Mouse (Mus musculus): Measurements from ENCODE around the gene Dynlt1a. TPM values are rescaled to one million over a fixed set of nuclear protein-coding genes. Genes with fewer than 3 reads are reported as not detected.
"Not testable (repeated sequence)": the region's sequence is repeated elsewhere in the genome, so short reads cannot be mapped to it uniquely, and the experiment has no call there.

The Dynlt1a gene
- polyA plus RNA-seq, 1 experiment from 2014 or later, result 42.6 TPM

DNA sequence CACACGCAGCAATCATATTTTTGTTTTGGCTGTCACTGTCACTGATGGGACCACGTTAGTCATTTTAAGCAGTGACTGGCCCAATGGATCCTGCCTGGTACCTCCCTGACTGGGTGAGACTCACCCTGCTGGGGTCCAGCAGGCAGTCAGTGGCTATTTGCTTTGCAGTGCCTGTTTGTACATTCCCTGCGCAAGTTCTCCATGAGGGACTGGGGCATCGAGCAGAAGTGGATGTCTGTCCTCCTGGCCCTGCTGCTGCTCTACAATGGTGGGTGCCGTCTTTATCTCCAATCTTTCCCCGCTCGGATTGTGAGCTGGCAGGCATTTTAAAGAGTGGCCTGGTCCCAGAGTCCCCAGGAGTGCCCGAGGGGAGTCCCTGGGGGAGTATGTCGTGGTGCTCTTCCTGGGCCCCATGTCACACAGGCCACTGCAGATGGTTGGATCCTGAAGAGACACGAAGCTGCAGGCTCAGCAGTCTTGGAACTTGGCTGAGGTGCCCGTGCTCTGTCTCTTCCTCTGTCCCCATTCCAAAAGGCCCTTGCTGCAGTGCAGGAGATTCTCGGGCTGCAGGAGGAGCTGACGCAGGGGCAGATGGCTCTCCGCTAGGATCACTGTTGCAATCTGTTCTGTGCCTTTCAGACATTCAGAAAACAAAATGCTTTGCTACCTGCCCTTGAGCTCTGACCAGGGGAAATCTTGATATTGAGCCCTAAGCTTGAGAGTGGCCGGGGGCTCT, 20.1 kb downstream of the Dynlt1a start:
- 93% methylated on average over 9 of the region's 15 CpGs for WGBS
- H3K9ac ChIP-seq (replicated peaks; ENCODE audit: low read depth, low read length); H3K36me3 ChIP-seq (ENCODE audit: control insufficient read depth, insufficient read depth); H3K9me3 ChIP-seq (ENCODE audit: control insufficient read depth, low read length); H3K27me3 ChIP-seq (replicated peaks; ENCODE audit: control insufficient read depth, insufficient read depth, low read length); ATAC-seq; H3K27ac ChIP-seq (ENCODE audit: low read length); H3K4me3 ChIP-seq (replicated peaks; ENCODE audit: low read length); H3K4me1 ChIP-seq (replicated peaks; ENCODE audit: control insufficient read depth, insufficient read depth, low read length); H3K4me2 ChIP-seq (ENCODE audit: low read length): not testable (repeated sequence)

- not testable (repeated sequence) for H3K4me1 ChIP-seq (replicated peaks; ENCODE audit: control insufficient read depth, insufficient read depth, low read length); ATAC-seq; H3K27ac ChIP-seq (ENCODE audit: low read length); H3K9me3 ChIP-seq (ENCODE audit: control insufficient read depth, low read length); H3K4me2 ChIP-seq (ENCODE audit: low read length); H3K9ac ChIP-seq (replicated peaks; ENCODE audit: low read depth, low read length); H3K36me3 ChIP-seq (ENCODE audit: control insufficient read depth, insufficient read depth); H3K4me3 ChIP-seq (replicated peaks; ENCODE audit: low read length); H3K27me3 ChIP-seq (replicated peaks; ENCODE audit: control insufficient read depth, insufficient read depth, low read length)
- WGBS, result no CpG with 5 or more reads among the region's 5 CpGs
Measured at GRCm38 (mm10) chr17:6293882-6294281, 23.4 kb downstream of the Dynlt1a start.

- ATAC-seq; H3K4me1 ChIP-seq (replicated peaks; ENCODE audit: control insufficient read depth, insufficient read depth, low read length); H3K9me3 ChIP-seq (ENCODE audit: control insufficient read depth, low read length); H3K27me3 ChIP-seq (replicated peaks; ENCODE audit: control insufficient read depth, insufficient read depth, low read length); H3K4me3 ChIP-seq (replicated peaks; ENCODE audit: low read length); H3K9ac ChIP-seq (replicated peaks; ENCODE audit: low read depth, low read length); H3K4me2 ChIP-seq (ENCODE audit: low read length); H3K27ac ChIP-seq (ENCODE audit: low read length); H3K36me3 ChIP-seq (ENCODE audit: control insufficient read depth, insufficient read depth): not testable (repeated sequence)
- 95% methylated on average over 9 of the region's 12 CpGs for WGBS
Measured at GRCm38 (mm10) chr17:6289045-6289444, 28.3 kb downstream of the Dynlt1a start.

DNA sequence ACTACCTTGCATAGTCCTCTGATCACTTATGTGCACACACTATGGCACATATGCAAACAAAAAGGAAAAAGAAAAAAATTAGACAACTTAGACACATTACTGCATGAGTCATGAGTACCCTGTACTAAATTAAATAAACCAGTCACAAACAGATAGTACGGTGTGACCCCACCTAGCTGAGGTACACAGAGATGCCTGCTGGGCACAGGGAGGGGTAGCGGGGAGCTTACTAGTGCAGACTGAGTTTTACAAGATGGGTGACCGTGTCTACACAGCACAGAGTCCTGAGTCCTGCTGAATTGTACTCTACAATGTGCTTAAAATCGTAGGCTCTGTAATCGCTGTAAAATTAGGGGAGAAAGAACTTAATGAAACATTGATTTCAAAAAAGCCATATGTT, 31.1 kb downstream of the Dynlt1a start:
- not testable (repeated sequence) for H3K36me3 ChIP-seq (ENCODE audit: control insufficient read depth, insufficient read depth); H3K27me3 ChIP-seq (replicated peaks; ENCODE audit: control insufficient read depth, insufficient read depth, low read length); H3K9ac ChIP-seq (replicated peaks; ENCODE audit: low read depth, low read length); ATAC-seq; H3K4me2 ChIP-seq (ENCODE audit: low read length); H3K4me1 ChIP-seq (replicated peaks; ENCODE audit: control insufficient read depth, insufficient read depth, low read length); H3K4me3 ChIP-seq (replicated peaks; ENCODE audit: low read length); H3K9me3 ChIP-seq (ENCODE audit: control insufficient read depth, low read length); H3K27ac ChIP-seq (ENCODE audit: low read length)
- WGBS, result 93% methylated on average over 5 of the region's 5 CpGs

DNA sequence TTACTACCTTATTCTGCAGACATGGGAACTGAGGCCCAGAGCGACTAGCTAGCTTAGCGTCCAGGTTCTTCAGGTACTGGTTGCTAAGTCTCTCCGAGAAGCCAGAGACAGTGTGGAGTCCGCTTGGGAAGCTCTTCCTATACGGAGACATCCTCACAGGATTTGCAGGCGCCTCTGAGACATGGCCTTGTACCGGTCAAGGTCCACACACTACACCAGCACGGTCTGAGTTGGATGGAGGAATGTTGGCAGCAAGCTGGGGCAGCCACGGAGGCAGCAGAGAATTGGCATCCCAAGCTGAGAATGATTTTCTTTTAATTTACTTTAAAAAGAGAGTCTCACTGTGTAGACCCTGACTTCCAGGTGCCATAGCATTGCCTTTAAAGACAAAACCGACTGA, 34.2 kb downstream of the Dynlt1a start:
- not testable (repeated sequence) for H3K4me2 ChIP-seq (ENCODE audit: low read length); H3K4me1 ChIP-seq (replicated peaks; ENCODE audit: control insufficient read depth, insufficient read depth, low read length); H3K36me3 ChIP-seq (ENCODE audit: control insufficient read depth, insufficient read depth); ATAC-seq; H3K27me3 ChIP-seq (replicated peaks; ENCODE audit: control insufficient read depth, insufficient read depth, low read length); H3K4me3 ChIP-seq (replicated peaks; ENCODE audit: low read length); H3K9me3 ChIP-seq (ENCODE audit: control insufficient read depth, low read length); H3K9ac ChIP-seq (replicated peaks; ENCODE audit: low read depth, low read length); H3K27ac ChIP-seq (ENCODE audit: low read length)
- WGBS, result 96% methylated on average over 7 of the region's 10 CpGs

GRCm38 (mm10) chr17:6280513-6280912, 36.8 kb downstream of the Dynlt1a start:
- H3K9ac ChIP-seq (replicated peaks; ENCODE audit: low read depth, low read length); H3K4me1 ChIP-seq (replicated peaks; ENCODE audit: control insufficient read depth, insufficient read depth, low read length); H3K4me2 ChIP-seq (ENCODE audit: low read length); H3K9me3 ChIP-seq (ENCODE audit: control insufficient read depth, low read length); H3K36me3 ChIP-seq (ENCODE audit: control insufficient read depth, insufficient read depth); ATAC-seq; H3K27ac ChIP-seq (ENCODE audit: low read length); H3K27me3 ChIP-seq (replicated peaks; ENCODE audit: control insufficient read depth, insufficient read depth, low read length); H3K4me3 ChIP-seq (replicated peaks; ENCODE audit: low read length): not testable (repeated sequence)
- 92% methylated on average over 15 of the region's 19 CpGs for WGBS

DNA sequence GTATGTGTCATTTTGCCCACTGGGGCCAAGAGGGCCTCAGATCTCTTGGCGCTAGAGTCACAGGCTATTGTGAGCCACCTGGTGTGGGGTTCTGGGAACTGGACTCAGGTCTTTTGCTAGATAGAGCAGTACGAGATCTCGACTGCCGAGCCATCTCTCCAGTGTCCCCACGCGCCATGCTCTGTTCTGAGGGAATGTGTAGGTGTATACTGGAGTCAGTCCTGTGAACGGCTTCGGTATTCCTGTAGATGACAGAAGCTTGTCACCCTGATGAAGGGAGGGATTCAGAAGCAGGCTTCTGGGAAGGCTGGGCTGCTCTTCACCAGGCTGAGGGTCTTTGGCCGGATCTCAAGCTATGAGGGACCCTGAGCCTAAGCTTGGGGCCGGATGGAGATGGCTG, 37.5 kb downstream of the Dynlt1a start:
- H3K27me3 ChIP-seq (replicated peaks; ENCODE audit: control insufficient read depth, insufficient read depth, low read length); H3K9me3 ChIP-seq (ENCODE audit: control insufficient read depth, low read length); ATAC-seq; H3K4me2 ChIP-seq (ENCODE audit: low read length); H3K36me3 ChIP-seq (ENCODE audit: control insufficient read depth, insufficient read depth); H3K4me3 ChIP-seq (replicated peaks; ENCODE audit: low read length); H3K9ac ChIP-seq (replicated peaks; ENCODE audit: low read depth, low read length); H3K27ac ChIP-seq (ENCODE audit: low read length); H3K4me1 ChIP-seq (replicated peaks; ENCODE audit: control insufficient read depth, insufficient read depth, low read length): not testable (repeated sequence)
- 93% methylated on average over 8 of the region's 10 CpGs for WGBS

GRCm38 (mm10) chr17:6279205-6279604, 38.1 kb downstream of the Dynlt1a start:
- not testable (repeated sequence) for H3K4me2 ChIP-seq (ENCODE audit: low read length); H3K27me3 ChIP-seq (replicated peaks; ENCODE audit: control insufficient read depth, insufficient read depth, low read length); H3K9me3 ChIP-seq (ENCODE audit: control insufficient read depth, low read length); H3K4me1 ChIP-seq (replicated peaks; ENCODE audit: control insufficient read depth, insufficient read depth, low read length); H3K27ac ChIP-seq (ENCODE audit: low read length); H3K4me3 ChIP-seq (replicated peaks; ENCODE audit: low read length); H3K9ac ChIP-seq (replicated peaks; ENCODE audit: low read depth, low read length); H3K36me3 ChIP-seq (ENCODE audit: control insufficient read depth, insufficient read depth); ATAC-seq
- WGBS, result 77% methylated on average over 8 of the region's 8 CpGs

DNA sequence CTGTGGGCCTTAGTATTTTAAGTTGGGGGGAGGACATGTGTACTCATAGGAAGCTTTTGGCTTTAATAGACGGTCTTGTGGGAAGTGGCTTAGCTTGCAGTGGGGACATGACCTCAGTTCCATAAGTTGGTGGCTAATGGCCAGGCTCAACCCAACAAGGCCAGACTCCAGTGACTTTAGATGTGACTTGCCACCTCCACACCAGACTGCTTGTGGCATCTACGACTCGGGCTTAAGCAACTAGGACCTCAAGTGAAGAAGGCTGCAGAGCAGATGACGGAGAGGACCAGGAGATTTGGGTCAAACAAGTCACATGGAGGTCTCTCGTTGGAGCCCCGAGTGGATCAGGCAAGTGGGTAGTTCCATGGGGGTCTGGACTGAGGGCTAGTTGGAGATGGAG, 42.6 kb downstream of the Dynlt1a start:
- not testable (repeated sequence) for H3K9ac ChIP-seq (replicated peaks; ENCODE audit: low read depth, low read length); H3K27me3 ChIP-seq (replicated peaks; ENCODE audit: control insufficient read depth, insufficient read depth, low read length); H3K4me3 ChIP-seq (replicated peaks; ENCODE audit: low read length); H3K4me2 ChIP-seq (ENCODE audit: low read length); H3K27ac ChIP-seq (ENCODE audit: low read length); H3K36me3 ChIP-seq (ENCODE audit: control insufficient read depth, insufficient read depth); ATAC-seq; H3K4me1 ChIP-seq (replicated peaks; ENCODE audit: control insufficient read depth, insufficient read depth, low read length); H3K9me3 ChIP-seq (ENCODE audit: control insufficient read depth, low read length)
- 96% methylated on average over 4 of the region's 6 CpGs for WGBS

GRCm38 (mm10) chr17:6271970-6272369, 45.3 kb downstream of the Dynlt1a start:
- not testable (repeated sequence) for ATAC-seq; H3K4me1 ChIP-seq (replicated peaks; ENCODE audit: control insufficient read depth, insufficient read depth, low read length); H3K9me3 ChIP-seq (ENCODE audit: control insufficient read depth, low read length); H3K27me3 ChIP-seq (replicated peaks; ENCODE audit: control insufficient read depth, insufficient read depth, low read length); H3K4me2 ChIP-seq (ENCODE audit: low read length); H3K4me3 ChIP-seq (replicated peaks; ENCODE audit: low read length); H3K36me3 ChIP-seq (ENCODE audit: control insufficient read depth, insufficient read depth); H3K9ac ChIP-seq (replicated peaks; ENCODE audit: low read depth, low read length); H3K27ac ChIP-seq (ENCODE audit: low read length)
- 87% methylated on average over 6 of the region's 6 CpGs for WGBS
